Mouse (Mus musculus): ENCODE results near the gene Lrrc74a.

GRCm38 (mm10) chr12:86790849-86791127, 56.6 kb downstream of the Lrrc74a start:
- TF ChIP-seq POLR2A (IDR thresholded peaks at IDR 0.05; ENCODE audit: insufficient read depth, low read length) (no peak), CTCF (IDR thresholded peaks at IDR 0.05; ENCODE audit: low read depth, low read length) (no peak)
